Mouse (Mus musculus): ENCODE data around the gene BC067074.

DNA sequence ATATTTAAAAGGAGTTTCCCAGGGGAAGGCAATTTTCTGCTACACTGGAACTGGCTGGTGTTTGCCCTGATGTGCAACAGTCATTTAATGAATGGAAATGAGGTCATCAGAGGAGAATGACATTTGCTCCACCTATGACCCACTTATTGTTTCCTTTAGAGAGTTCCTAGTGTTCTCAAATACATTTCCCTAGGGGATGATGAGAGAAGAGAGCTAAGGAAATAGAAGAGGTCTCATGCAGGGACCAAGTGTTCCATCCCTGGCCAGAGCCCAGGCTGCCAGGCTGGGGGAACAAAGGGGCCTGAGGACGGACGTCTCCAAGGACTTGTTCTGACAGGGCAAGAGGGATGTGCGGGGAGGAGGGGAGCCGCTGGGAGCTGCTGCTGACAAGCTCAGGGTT, 62.1 kb downstream of the BC067074 start:
- TF ChIP-seq CTCF (IDR thresholded peaks at IDR 0.05; ENCODE audit: low read depth) (no peak), EP300 (optimal IDR thresholded peaks at IDR 0.05) (no peak)
